ENCODE assay signal across 24 mouse cellular contexts in the genomic region with DNA sequence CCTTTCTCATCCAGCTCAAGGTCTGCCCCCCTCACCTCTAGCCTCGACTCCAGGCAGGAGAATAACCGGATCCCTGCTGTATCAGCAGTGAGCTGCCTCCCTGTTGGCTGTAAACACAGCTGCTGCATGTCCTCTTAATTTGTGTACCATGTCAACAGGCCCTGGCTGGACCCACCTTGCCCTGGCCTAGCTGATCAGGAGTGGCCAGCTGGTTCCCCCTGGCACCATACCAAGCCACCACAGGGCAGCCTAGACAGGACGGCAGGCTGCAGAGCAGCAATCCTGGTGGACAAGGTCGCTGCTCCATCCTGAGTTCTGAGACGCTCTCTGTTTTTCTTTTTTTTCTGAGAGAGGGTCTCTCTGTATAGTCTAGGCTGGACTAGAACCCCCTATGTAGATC. TPM values are rescaled to one million over a fixed set of nuclear protein-coding genes. Genes with fewer than 3 reads are reported as not detected.
DNase-seq lines count a peak whose midpoint lies in the region; ATAC-seq and TF ChIP-seq lines count a peak whose summit lies in the region.
"Had no signal": no experiment of that assay in that cellular context is flagged by ENCODE, and none has a peak within 500 bp of the region (broad histone marks: within the 10 kb centered on the region; RNA-seq: fewer than 3 reads in every experiment).

No protein-coding gene starts in this region.

- intact Hi-C loops in left cerebral cortex, postnatal 4 days (cut with DNase I) = no loop called here
- intact Hi-C loops in left cerebral cortex, adult 2 months (cut with DNase I) = no loop called here
- intact Hi-C loops in heart, postnatal 10 days (cut with DNase I) = no loop called here

- no peak overlapping the region for H3K27ac ChIP-seq in hindbrain, postnatal 0 days
- no peak overlapping the region for H3K27ac ChIP-seq in hindbrain, embryonic 10.5 days
- no peak overlapping the region for H3K27ac ChIP-seq in left cerebral cortex, adult 2 months
- H3K27ac ChIP-seq: forebrain, embryonic 15.5 days; heart, embryonic 13.5 days; liver, embryonic 13.5 days had no signal

- DNase-seq in hindbrain, postnatal 0 days (ENCODE audit: low spot score) = peak; percentile 40
- DNase-seq in hindbrain, embryonic 10.5 days (ENCODE audit: low spot score) = no peak
- peak; percentile 75 for DNase-seq in left cerebral cortex, postnatal 4 days
- no peak for DNase-seq in left cerebral cortex, adult 2 months (ENCODE audit: extremely low spot score in 1 of 2, low spot score in 2 of 2)
- peak; percentile 21 for DNase-seq in cerebellum, adult 11-12 months
- DNase-seq in cerebellum, postnatal 25 days = peak; percentile 58 to 77
- DNase-seq in layer of hippocampus, postnatal 36 days = no peak
- no peak for DNase-seq in heart, postnatal 10 days
- DNase-seq: adrenal gland, adult 8-10 months; heart, postnatal 4 days; liver, embryonic 13.5 days; thymus, postnatal 36 days had no signal

- H3K36me3 ChIP-seq in hindbrain, postnatal 0 days (ENCODE audit: insufficient read depth, low read length) = no peaks in the 10 kb centered on the region
- no peaks in the 10 kb centered on the region for H3K36me3 ChIP-seq in hindbrain, embryonic 10.5 days
- H3K36me3 ChIP-seq: forebrain, embryonic 15.5 days; heart, embryonic 13.5 days; liver, embryonic 13.5 days had no signal

- no peak overlapping the region for H3K9ac ChIP-seq in hindbrain, postnatal 0 days (replicated peaks; ENCODE audit: low read length)
- H3K9ac ChIP-seq: forebrain, embryonic 15.5 days; heart, embryonic 13.5 days; liver, embryonic 13.5 days had no signal

- ATAC-seq in hindbrain, postnatal 0 days = 0 out of 2 replicates have a peak, but pooled peaks have one; percentile 15
- ATAC-seq: forebrain, embryonic 15.5 days; lung, postnatal 0 days; midbrain, embryonic 16.5 days had no signal

- peaks cover 21% of the 10 kb centered on the region for H3K27me3 ChIP-seq in hindbrain, postnatal 0 days (ENCODE audit: insufficient read depth, low read length)
- H3K27me3 ChIP-seq in hindbrain, embryonic 10.5 days (ENCODE audit: insufficient read depth, poor library complexity, severe bottlenecking) = peaks cover 100% of the 10 kb centered on the region

- H3K4me2 ChIP-seq in hindbrain, postnatal 0 days (ENCODE audit: low read depth, low read length) = no peak overlapping the region
- H3K4me2 ChIP-seq: forebrain, embryonic 15.5 days; heart, embryonic 13.5 days; liver, embryonic 13.5 days had no signal

- 46% methylated on average over 5 of the region's 5 CpGs for WGBS in hindbrain, postnatal 0 days
- 59% methylated on average over 5 of the region's 5 CpGs for WGBS in hindbrain, embryonic 10.5 days

- H3K4me3 ChIP-seq in hindbrain, postnatal 0 days (ENCODE audit: low read length) = no peak overlapping the region
- no peak overlapping the region for H3K4me3 ChIP-seq in hindbrain, embryonic 10.5 days
- H3K4me3 ChIP-seq in left cerebral cortex, adult 2 months = no peak overlapping the region
- H3K4me3 ChIP-seq: erythroblast, embryonic 14.5 days; forebrain, embryonic 15.5 days; heart, embryonic 13.5 days; liver, embryonic 13.5 days had no signal

- TF ChIP-seq CTCF in hindbrain, postnatal 0 days (IDR thresholded peaks at IDR 0.05; ENCODE audit: low read depth) = no peak
- no peak for TF ChIP-seq CTCF in left cerebral cortex, adult 2 months (IDR thresholded peaks at IDR 0.05)

- H3K4me1 ChIP-seq in hindbrain, postnatal 0 days (ENCODE audit: insufficient read depth, low read length) = 0 out of 2 replicates have a peak, but pooled peaks cover 9% of the 10 kb centered on the region
- H3K4me1 ChIP-seq in hindbrain, embryonic 10.5 days (replicated peaks) = peaks cover 24% of the 10 kb centered on the region

- H3K9me3 ChIP-seq in hindbrain, postnatal 0 days (ENCODE audit: low read length) = no peaks in the 10 kb centered on the region
- no peaks in the 10 kb centered on the region for H3K9me3 ChIP-seq in hindbrain, embryonic 10.5 days
- H3K9me3 ChIP-seq: forebrain, embryonic 15.5 days; heart, embryonic 13.5 days; liver, embryonic 13.5 days had no signal

RNA-seq across cellular contexts. Expression of a gene that starts 4.9 kb away (rescaled TPM):
- total RNA-seq in hindbrain, postnatal 0 days (2014; rRNA removed) = 0.78 and 0.90 TPM in 2 replicates
- 0.33 and 0.44 TPM in 2 replicates for polyA plus RNA-seq in hindbrain, postnatal 0 days (2015; fragmentation: Nextera tagmentation; extraction: Ambion mirVana)
- polyA plus RNA-seq in hindbrain, embryonic 10.5 days (2016; fragmentation: Nextera tagmentation; extraction: Ambion mirVana) = 0.48 and 0.72 TPM in 2 replicates
- total RNA-seq in left cerebral cortex, postnatal 4 days (2021) = 1 to 10 TPM in 1 of 2 experiments, under 1 TPM in 1; 0.70 to 1.9 TPM
- total RNA-seq in left cerebral cortex, adult 2 months (2021) = under 1 TPM; 0.54 to 0.72 TPM
- under 1 TPM; 0.15 TPM for total RNA-seq in layer of hippocampus, postnatal 36 days (2021)
- under 1 TPM; 0.20 to 0.55 TPM for total RNA-seq in heart, postnatal 10 days (2021)
- total RNA-seq: common myeloid progenitor, adult 5-6 weeks; megakaryocyte, adult 5-6 weeks had no signal
- polyA plus RNA-seq: erythroblast, embryonic 14.5 days had no signal

RNA-seq across cellular contexts. Expression of a gene that starts 6.7 kb away (rescaled TPM):
- total RNA-seq in hindbrain, postnatal 0 days (2014; rRNA removed) = 3.2 and 4.8 TPM in 2 replicates
- 5.2 and 5.4 TPM in 2 replicates for polyA plus RNA-seq in hindbrain, postnatal 0 days (2015; fragmentation: Nextera tagmentation; extraction: Ambion mirVana)
- 9.0 and 23.4 TPM in 2 replicates for polyA plus RNA-seq in hindbrain, embryonic 10.5 days (2016; fragmentation: Nextera tagmentation; extraction: Ambion mirVana)
- total RNA-seq in left cerebral cortex, postnatal 4 days (2021) = under 1 TPM; 0.38 to 0.93 TPM
- total RNA-seq in left cerebral cortex, adult 2 months (2021) = under 1 TPM; 0.14 to 0.47 TPM
- total RNA-seq in layer of hippocampus, postnatal 36 days (2021) = under 1 TPM in 1 of 2 experiments, not detected in 1; 0.12 TPM
- under 1 TPM; 0.15 to 0.29 TPM for total RNA-seq in heart, postnatal 10 days (2021)
- total RNA-seq: common myeloid progenitor, adult 5-6 weeks; megakaryocyte, adult 5-6 weeks; MEL had no signal
- polyA plus RNA-seq: erythroblast, embryonic 14.5 days had no signal

RNA-seq across cellular contexts. Expression of a gene that starts 22.4 kb away (rescaled TPM):
- total RNA-seq in hindbrain, postnatal 0 days (2014; rRNA removed) = 19.4 and 22.7 TPM in 2 replicates
- 6.4 and 7.4 TPM in 2 replicates for polyA plus RNA-seq in hindbrain, postnatal 0 days (2015; fragmentation: Nextera tagmentation; extraction: Ambion mirVana)
- 19.6 and 19.9 TPM in 2 replicates for polyA plus RNA-seq in hindbrain, embryonic 10.5 days (2016; fragmentation: Nextera tagmentation; extraction: Ambion mirVana)
- total RNA-seq in left cerebral cortex, postnatal 4 days (2021) = 10 to 100 TPM in 1 of 2 experiments, 1 to 10 TPM in 1; 8.0 to 11.5 TPM
- total RNA-seq in left cerebral cortex, adult 2 months (2021) = 1 to 10 TPM; 7.8 to 7.9 TPM
- total RNA-seq in layer of hippocampus, postnatal 36 days (2021) = 10 to 100 TPM in 1 of 2 experiments, 1 to 10 TPM in 1; 8.0 to 10.4 TPM
- 10 to 100 TPM; 29.5 to 30.7 TPM for total RNA-seq in heart, postnatal 10 days (2021)

RNA-seq across cellular contexts. Expression of a gene that starts 44.9 kb away (rescaled TPM):
- not detected in 2 replicates for total RNA-seq in hindbrain, postnatal 0 days (2014; rRNA removed)
- not detected in 2 replicates for polyA plus RNA-seq in hindbrain, postnatal 0 days (2015; fragmentation: Nextera tagmentation; extraction: Ambion mirVana)
- 0.06 and 0.21 TPM in 2 replicates for polyA plus RNA-seq in hindbrain, embryonic 10.5 days (2016; fragmentation: Nextera tagmentation; extraction: Ambion mirVana)
- not detected for total RNA-seq in left cerebral cortex, postnatal 4 days (2021)
- total RNA-seq in left cerebral cortex, adult 2 months (2021) = not detected
- total RNA-seq in layer of hippocampus, postnatal 36 days (2021) = not detected
- total RNA-seq in heart, postnatal 10 days (2021) = under 1 TPM; 0.10 to 0.31 TPM
- total RNA-seq: layer of hippocampus, postnatal 25 days; left cerebral cortex, postnatal 36 days; MEL had no signal
- polyA plus RNA-seq: brain, embryonic 14.5 days; embryonic facial prominence, embryonic 11.5 days; forebrain, embryonic 15.5 days; liver, embryonic 13.5 days; midbrain, embryonic 16.5 days had no signal

RNA-seq across cellular contexts. Expression of a gene that starts 53.3 kb away (rescaled TPM):
- 0.40 and 4.4 TPM in 2 replicates for total RNA-seq in hindbrain, postnatal 0 days (2014; rRNA removed)
- polyA plus RNA-seq in hindbrain, postnatal 0 days (2015; fragmentation: Nextera tagmentation; extraction: Ambion mirVana) = 0.77 and 1.2 TPM in 2 replicates
- 0.49 and 1.2 TPM in 2 replicates for polyA plus RNA-seq in hindbrain, embryonic 10.5 days (2016; fragmentation: Nextera tagmentation; extraction: Ambion mirVana)
- 1 to 10 TPM in 1 of 2 experiments, under 1 TPM in 1; 0.46 to 1.4 TPM for total RNA-seq in left cerebral cortex, postnatal 4 days (2021)
- under 1 TPM; 0.16 to 0.54 TPM for total RNA-seq in left cerebral cortex, adult 2 months (2021)
- 1 to 10 TPM in 1 of 2 experiments, under 1 TPM in 1; 0.40 to 1.6 TPM for total RNA-seq in layer of hippocampus, postnatal 36 days (2021)
- under 1 TPM; 0.29 to 0.50 TPM for total RNA-seq in heart, postnatal 10 days (2021)
- polyA plus RNA-seq: embryonic facial prominence, embryonic 11.5 days; erythroblast, embryonic 14.5 days; heart, embryonic 13.5 days had no signal

Comparison
In these comparisons a context has a peak if more than half of its experiments do, and no peak if none do; other contexts are left out.
1. DNase-seq: peak in hindbrain, postnatal 0 days (single experiment), left cerebral cortex, postnatal 4 days (single experiment), cerebellum, adult 11-12 months (single experiment) and cerebellum, postnatal 25 days (2 of 2); none in hindbrain, embryonic 10.5 days (single experiment), left cerebral cortex, adult 2 months (0 of 2), layer of hippocampus, postnatal 36 days (0 of 2) and heart, postnatal 10 days (0 of 2).